Mouse (Mus musculus): Measurements from ENCODE around the gene Dyrk2. TPM values are rescaled to one million over a fixed set of nuclear protein-coding genes. Genes with fewer than 3 reads are reported as not detected.

Gene Dyrk2
- 100 to 1,000 TPM in 1 of 2 experiments, 10 to 100 TPM in 1; 99.8 to 108 TPM for total RNA-seq (2021)
- long read RNA-seq, experiment 1, full-length matches to known transcripts = 72 of 109 reads
- long read RNA-seq, experiment 1, partial matches to known transcripts = 4 of 109 reads
- long read RNA-seq, experiment 1, other reads (novel, unspliced or antisense) = 33 of 109 reads
- long read RNA-seq, experiment 2, full-length matches to known transcripts = 114 of 147 reads
- long read RNA-seq, experiment 2, partial matches to known transcripts = 7 of 147 reads
- long read RNA-seq, experiment 2, other reads (novel, unspliced or antisense) = 26 of 147 reads

DNA sequence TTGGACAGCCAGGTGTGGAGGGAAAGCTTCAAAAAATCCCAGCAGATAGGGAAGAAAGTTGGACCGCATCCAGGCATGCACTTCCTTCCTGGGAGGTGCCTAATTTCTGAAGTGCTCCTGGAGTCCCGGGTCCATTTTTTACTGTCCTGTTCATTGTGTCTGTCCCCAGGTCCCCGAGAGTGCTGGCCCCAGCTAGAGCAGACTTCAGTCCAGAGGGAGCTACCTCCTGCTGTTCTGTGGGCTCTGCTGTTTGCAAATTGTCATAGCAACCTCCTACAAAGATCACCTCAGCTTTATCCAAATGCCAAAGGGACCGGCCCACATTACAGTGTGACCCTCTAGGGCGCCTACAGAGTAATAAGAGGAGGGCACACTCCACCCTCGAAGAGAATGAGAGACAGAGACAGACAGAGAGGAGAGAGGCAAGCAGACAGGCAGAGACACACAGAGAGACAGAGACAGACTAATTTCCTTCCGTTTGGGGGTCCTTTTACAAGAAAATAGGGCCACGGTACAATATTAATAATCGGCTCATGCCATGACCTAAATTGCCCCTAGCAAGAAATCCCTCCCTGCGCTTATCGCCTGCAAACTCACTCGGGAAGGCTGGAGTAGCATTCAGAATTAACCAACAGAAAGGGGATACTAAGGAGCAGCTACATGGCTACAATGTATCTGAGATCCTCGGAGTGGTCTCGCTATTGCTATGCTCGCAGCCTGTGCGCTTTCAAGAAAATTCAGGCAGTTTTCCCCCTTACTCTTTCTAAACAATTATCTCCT is at the start of gene Dyrk2:
Dyrk2 (minus strand) TSS at position 9 of the 780 bp plus-strand sequence.
- peak in 1 of 2 experiments; percentile 41 for DNase-seq (ENCODE audit: low spot score in 2 of 2)

DNA sequence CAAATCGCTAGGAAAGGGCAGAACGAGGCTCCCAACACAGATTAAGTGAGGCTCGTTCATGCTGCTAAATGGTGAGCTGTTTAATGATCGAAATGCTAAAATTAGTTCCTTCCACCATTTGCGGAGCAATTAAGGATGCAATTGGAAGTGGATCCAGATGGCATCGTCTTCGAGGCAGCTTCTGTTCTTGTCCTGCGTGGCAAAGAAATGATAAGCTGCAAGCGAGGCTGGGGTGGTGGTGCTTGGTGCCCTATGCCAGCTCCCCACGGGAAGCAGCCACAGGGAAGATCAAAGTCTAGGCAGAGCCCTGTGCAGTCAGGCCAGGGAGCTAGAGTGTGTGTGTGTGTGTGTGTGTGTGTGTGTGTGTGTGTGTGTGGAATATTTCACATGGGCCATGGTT is 32.6 kb upstream of the Dyrk2 start:
- DNase-seq (ENCODE audit: low spot score in 2 of 2) = no peak

DNA sequence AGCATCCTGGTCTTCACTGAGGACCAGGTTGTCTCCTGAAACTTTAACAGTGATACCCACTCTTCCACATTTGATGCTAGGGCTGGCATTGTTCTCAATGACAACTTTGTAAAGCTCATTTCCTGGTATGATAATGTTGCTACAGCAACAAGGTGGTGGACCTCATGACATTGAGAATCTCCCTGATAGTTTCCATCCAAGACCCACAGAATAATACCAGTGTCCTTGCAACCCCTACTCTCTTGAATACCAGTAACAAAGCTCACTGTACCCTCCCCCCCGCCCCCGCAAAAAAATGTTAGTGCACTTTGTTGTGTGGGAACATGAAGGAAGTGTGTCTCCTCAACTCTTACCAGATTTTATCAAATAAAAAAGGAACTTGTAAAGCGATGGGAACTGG is 23.6 kb upstream of the Dyrk2 start:
- DNase-seq (ENCODE audit: low spot score in 2 of 2) = no peak

DNA sequence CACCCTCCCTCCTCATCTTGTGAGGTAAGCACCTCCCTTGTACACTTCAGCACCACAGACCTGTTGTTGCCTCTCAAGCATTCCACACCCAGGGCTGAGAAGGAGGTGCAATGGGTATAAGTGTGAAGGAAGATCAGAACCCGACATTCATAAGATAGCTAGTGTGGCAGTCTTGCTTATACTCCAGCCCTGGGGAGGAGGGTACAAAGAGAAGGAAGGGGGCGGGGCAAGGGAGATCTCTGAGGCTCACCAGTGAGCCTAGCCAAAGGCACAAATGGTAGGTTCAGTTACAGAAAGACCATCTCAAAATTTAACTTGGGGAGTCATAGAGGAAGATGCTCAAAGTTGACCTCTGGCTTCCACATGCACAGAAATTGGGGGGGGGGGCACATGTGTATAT is 14.1 kb upstream of the Dyrk2 start:
- DNase-seq (ENCODE audit: low spot score in 2 of 2) = no peak

DNA sequence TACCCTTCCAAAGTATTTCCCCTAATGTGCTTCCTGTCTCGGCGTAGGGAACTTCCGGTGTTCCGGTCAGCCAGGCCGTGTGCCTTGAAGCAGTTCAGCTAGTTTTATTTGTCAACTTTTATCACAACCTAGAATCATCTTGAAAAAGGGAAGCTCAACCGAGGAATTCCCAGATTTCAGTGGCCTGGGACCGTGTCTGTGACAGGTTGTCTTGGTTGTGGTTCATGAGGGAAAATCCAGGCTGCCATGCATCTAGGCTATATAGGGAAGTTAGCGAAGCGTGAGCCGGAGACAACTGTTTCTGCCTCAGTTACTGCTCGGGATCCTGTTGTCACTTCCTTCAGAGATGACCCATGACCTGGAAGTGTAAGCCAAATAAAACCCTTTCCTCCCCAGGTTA is 13.3 kb upstream of the Dyrk2 start:
- no peak for DNase-seq (ENCODE audit: low spot score in 2 of 2)

DNA sequence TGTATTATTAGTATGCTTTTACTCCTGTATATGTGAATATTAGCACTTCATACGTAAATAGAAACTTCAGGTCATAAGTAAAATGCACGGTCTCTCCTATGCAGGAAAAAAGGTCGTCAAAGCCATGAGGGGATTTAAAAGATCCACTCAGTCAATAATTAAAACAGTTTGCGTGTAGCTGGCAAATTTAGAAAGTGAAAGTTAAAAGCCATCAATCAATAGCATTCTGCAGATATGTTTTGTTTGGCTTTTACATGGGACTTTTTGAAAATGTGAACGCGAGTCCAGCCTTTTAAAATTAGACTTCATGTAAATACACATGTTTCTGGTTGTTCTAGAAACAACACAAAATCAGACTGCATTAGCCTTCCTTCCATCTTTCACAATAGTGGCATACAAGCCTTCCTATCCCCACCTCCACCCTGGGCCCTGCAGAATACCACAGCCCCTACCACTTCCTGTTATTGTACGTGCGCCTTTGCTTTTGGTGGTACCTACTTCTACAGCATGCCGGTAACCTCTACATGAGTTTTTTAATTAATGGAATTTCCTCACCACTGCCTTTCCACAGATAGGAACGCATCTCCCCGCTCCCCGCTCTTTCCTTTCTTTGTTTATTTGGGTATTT is 12.4 kb upstream of the Dyrk2 start:
- DNase-seq (ENCODE audit: low spot score in 2 of 2) = no peak

DNA sequence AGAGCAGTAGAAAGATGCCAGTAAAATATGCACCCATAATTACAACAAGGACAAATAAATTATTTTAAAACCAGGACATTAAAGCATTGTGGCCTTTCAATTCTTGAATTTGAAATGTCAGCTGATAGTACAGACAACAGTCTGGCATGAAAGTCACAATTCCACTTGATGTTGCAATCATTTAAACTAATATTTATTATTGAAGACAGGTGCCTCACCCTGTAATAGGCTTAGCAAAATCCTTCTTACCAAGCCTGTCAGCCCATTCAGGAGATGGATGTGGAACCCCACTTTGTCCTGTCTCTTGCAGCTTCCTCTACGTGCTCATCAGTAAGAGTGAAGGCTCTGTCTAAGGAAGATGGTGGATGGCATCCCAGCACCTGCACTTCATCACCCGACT is 10.8 kb upstream of the Dyrk2 start:
- no peak for DNase-seq (ENCODE audit: low spot score in 2 of 2)

DNA sequence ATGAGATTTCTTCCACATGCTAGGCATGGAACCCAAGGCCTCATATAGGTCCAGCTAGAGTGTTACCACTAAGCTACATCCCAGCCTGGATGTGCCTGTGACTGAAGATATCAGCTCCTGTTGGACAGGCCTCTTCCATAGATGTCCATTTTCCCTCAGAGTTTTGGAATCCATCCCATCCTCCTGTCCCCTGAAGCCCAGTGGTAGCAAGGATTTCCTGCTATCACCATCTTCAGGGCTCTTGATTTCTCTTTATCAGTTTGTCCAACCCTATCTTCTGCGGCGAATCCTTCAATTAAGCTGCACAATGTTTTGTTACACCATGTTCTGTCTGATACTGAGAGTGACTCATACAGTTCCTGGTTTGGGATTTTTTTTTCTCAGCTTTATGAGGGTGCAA is 2.2 kb upstream of the Dyrk2 start:
- DNase-seq (ENCODE audit: low spot score in 2 of 2) = no peak

DNA sequence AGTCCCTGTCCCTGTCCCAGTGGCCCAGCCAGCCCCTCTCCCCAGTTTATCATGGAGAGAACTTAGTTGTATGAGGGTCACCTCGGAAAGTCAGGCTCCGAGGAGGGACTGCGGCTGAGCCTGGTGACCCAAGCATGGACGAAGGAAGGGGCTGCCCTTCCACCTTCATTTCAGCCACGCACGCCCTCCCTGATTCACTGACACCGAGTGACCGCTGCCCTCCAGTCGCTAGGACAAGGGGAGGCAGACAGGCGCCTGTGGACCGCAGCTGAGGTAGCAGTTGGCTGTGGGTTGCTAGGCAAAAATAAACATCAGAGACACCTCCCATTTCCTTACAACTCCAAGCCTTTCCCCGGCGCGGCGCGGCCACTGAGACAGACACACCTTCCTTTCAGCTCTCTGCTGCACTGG is 413 bp downstream of the Dyrk2 start:
- DNase-seq (ENCODE audit: low spot score in 2 of 2) = peak; percentile 34 to 68

DNA sequence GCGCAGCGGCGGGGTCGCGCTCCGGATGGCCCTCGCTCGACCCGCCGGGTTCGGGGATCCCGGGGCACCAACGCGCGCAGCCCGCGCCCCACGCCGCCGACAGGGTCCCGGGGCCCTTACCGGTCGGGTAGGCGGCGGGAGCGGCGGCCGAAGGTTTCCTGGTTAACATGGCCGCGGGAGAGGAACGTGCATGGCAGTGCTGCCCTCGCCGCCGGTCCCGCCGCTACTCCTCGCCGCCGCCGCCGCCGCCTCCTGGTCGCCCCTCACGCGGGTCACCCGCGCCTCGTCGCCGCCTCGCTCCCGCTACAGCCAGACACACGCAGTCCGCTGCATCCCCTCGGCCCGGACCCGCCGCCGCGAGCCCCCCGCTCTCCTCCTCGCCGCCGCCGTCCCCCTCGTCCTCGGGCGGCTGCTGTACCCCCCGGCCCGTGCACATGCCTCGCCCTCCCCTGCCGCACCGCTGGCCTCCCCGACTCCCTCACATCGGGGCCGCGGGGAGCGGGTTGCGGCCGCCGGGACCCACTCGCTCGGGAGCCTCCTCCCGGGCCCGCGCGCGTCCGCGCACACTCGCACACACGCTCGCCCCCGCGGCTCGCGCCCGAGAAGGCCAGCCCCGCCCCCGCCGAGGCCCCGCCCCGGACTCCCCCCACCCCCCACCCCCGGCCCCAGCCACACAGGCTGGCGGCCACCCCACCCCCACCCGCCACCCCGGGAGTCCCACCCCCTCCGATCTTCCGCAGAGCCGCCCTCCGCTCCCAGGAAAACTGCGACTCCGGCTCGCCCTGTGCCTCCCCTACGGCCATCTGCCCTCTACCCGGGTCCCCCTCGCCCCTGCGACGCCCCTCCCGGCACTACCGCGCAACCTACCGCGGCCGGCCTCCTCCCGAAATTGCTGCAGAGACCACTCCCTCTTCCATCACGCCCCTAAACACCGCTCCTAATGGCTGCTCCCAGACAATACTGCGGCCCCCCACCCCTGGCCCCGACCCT is 1.1 kb downstream of the Dyrk2 start:
- peak; percentile 85 to 90 for DNase-seq (ENCODE audit: low spot score in 2 of 2)

DNA sequence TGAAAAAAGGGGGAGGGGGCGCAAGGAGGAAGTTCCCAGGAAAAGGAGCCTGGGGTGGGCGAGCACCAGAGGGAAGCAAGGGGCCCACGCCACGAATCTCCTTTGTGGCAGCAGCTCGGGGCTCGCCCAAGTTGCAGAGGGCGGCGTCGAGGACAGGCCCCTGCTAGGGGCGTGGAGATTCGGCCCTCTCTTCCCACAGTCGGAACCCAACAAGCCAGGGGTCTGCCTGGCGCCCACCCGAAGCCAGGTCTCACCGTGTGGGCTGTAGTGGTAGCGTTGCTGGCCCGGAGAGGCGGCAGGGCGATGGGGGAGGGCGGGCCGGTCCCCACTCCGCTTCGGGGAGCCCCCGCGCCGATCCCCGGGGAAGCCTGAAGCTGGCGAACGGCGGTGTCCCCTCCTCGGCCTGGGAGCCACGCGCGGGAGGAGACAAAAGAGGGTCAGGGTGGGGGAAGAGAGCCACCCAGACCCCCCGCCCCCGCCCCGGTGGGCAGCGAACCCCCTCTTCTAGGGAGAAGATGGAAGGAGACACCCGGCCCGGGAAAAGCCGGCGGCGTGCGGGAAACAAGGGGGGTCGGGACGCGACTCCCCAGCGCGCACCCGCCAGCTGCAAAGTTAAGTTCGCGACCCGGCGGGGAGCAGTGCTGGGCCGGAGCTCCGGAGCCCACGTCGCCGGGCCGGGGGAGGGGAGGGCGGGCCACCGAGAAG is 2.0 kb downstream of the Dyrk2 start:
- peak; percentile 40 to 63 for DNase-seq (ENCODE audit: low spot score in 2 of 2)

DNA sequence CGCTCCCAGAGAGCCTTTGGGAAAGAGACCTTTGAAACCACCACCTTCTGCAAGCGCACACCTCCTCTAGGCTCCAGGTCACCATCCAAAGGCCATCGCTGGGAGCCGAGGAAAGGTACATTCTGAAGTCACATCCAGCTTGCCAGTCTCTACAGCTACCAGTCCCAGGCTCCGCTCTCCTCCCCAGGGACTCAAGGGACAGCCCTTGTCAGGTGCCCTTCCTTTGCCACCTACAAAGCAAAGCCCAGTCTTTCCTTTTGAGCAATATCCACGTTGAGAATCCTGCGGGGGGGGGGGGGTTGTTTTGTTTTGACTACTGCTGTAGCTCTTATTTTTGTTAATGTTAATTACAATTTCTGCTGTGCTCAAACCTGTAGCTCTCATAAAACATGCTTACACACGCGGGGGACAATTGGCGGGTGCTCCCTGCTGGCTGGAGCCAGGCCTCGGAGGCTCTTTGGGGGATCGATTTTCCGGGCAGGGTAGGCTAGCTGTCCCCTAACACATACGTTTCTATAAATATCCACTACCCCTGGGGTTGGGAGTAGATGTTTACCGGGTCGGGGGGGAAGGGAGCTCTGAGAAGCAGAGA is 2.6 kb downstream of the Dyrk2 start:
- peak in 1 of 2 experiments; percentile 23 for DNase-seq (ENCODE audit: low spot score in 2 of 2)

DNA sequence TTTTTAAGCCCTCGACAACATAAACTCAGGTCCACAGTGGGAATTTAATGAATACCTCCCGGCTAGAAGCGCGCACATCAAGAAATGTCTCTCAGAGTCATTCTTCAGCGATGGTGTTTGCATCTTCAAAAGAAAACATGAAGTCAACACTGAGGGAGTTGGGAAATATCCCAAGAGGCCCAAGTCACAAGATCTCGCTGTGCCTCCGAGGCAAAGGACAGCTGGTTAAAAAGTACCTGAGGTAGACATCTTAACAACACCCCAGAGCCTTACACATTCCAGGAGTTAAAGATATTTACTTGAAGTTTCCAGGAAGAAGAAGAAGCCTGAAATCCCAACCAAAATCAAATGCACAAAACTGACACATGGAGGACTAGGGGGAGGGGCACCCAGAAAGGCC is 5.0 kb downstream of the Dyrk2 start:
- DNase-seq (ENCODE audit: low spot score in 2 of 2) = no peak

DNA sequence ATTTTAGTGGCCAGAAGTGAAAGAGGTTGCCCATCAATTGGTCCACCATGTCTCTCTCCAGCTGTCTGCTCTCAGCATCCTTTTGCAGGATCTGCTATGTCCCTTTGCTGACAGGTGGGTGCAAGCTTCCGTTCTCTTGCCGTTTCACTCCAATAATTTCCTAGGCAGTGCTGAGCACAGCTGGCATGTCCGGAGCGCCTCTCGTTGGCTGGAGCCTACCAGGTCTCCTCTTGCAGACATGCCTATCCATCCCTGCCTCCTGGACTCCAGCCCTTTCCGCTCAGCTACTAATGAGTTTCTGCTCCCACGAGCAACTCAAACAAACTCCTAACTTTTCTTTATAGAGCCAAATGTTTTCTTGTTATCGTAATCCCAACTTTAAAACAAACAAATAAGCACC is 6.4 kb downstream of the Dyrk2 start:
- no peak for DNase-seq (ENCODE audit: low spot score in 2 of 2)

DNA sequence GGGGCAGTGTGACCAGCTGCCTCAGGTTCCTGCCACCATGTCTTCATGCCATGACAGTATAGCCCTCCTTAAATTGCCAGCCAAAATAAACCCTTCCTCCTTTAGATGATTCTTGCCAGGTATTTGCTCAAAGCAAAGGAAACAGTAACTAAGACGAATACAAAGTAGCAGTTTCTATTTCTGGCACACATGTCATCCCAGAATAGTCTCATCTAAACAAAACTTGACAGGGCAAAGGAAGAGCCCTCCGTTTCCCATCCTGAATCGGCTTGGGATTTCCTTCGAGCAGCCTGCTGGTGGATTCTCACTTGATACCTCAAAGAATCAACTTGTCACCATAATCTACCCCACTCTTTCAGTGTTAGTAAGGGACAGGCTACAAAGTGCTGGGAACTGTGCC is 7.8 kb downstream of the Dyrk2 start:
- no peak for DNase-seq (ENCODE audit: low spot score in 2 of 2)

DNA sequence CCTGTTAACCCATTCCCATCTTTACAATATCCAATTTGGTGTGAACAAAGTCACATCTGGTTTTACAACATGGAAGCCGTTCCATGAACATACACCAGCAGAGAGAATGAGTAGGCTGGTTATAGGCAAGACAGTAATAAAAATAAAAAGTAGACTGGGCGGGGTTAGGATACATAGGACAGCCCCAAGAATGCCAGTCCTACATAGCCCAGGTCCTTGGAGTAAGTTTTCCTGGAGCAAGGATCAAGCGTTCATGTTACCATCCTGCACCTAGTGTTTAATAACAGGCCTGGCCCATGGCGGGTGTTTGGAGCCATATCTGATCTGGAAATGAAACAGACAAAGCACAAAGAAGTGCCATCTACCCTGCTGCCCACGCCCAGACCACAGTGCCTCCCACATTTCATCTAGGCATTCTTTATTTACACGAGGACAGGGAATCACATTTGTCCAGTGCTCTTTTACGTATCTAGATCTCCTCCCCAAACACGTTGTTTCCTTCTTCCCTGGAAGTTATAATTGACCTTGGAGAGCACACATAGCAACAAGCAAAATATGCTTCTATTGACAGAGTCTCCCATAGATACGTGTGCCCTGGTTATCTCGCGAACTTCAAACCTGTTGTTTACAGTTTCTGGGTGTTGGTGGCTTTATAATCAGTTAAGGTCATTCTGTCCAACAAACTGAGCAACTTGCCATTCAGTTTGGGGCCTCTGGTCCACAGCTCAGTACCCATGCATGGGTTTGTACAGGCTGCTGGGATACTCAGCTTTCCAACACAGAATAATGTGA is 8.6 kb downstream of the Dyrk2 start:
- no peak for DNase-seq (ENCODE audit: low spot score in 2 of 2)

DNA sequence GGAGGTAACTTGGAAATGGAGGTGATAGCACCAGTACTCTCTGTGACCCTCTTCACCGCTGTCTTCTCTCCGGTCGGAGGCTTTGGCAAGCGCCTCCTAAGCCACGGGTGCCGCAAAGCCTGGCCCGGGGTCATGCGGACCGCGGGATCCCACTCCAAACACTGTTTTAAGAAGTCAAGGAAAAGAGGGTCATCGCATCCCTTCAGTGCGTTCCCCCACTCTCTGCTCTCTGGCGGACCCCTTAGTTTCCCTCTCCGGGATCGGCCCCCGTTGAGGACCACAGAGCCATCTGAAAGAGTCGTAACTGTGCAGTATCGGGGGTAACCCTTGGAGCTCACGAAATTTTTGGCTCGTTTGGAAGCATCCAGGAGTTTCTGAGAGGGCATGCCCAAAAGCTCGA is 10.4 kb downstream of the Dyrk2 start:
- DNase-seq (ENCODE audit: low spot score in 2 of 2) = no peak

DNA sequence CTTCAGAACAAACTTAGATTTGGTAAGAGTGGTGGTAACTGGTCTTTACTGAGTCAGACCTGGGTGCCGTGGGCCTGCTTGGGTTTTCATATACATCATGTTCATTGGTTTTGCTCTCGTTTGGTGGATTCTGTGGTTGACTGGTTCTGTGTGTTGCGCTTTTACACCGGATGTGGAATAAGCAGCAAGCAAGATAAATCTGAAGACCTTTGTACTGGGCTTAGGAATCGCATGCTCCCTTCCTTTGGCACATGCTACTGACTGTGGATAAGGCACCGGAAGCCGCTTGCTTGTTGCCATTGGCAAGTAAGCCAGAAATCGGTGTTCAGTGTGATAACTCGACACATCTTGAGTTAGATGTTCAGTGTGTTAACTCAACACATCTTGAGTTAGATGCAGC is 15.4 kb downstream of the Dyrk2 start:
- no peak for DNase-seq (ENCODE audit: low spot score in 2 of 2)

DNA sequence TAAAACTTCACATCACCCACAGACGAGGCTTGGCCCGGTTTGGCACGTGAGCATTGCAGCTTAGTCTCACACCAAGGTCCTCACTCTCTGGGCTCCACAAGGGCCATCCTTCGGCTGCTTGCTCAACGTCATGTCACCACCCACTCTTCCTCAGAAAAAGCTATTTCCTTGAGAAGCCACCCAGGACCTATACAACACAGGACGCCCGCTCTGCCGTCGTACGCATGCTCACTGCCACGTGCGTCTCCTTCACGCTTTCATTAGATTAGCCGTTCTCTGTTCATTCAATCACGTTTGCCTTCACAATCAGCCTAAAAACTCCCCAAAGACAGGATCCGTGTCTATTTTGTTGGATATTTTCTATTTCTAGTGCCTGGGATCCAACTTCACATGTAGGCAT is 17.5 kb downstream of the Dyrk2 start:
- DNase-seq (ENCODE audit: low spot score in 2 of 2) = no peak
